Mouse (Mus musculus) B cell, adult 62 days (primary cell): ENCODE measurements around the gene Col25a1. TPM values are rescaled to one million over a fixed set of nuclear protein-coding genes. Genes with fewer than 3 reads are reported as not detected.

Source experiments
- total RNA-seq: library from RNA; stranded (reverse); gene quantifications from 4 replicates; pipeline ENCODE4 v1.2.4, GENCODE M21; 2023

Col25a1 gene
- total RNA-seq: not detected in 4 replicates

DNA sequence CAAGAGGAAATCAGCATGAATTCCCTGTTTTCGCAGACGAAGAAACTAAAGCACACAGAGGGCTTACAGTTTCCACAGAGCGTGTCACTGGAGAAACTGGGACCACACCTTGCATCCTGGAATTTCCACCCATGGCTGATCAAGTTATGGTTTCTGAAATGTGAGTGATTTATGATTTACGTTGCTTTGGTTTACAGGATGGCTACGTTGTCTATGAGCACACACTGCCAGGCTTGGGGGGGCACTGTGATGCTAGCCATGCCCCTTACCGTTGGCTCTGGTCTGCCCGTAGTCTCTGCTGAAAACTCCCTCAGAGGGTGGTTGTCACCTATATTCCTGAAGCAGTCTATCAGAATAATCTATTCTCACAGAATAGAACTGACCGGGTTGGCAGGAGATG lies at the start of gene Col25a1:
Gene Col25a1 (plus strand): TSS at position 301 of the 400 bp plus-strand sequence.

GRCm38 (mm10) chr3:130617439-130617898 lies 486.2 kb downstream of the Col25a1 start, which contains the start of gene Etnppl:
TSS of gene Etnppl (plus strand) at chr3:130617448.

Other genes starting within 250 kb of the Col25a1 start
- gene Casp6, start 230.1 kb upstream of the Col25a1 start, total RNA-seq: 23.0 to 28.2 TPM (median 26.5 TPM) in 4 replicates
- gene Mcub, start 161.3 kb upstream of the Col25a1 start, total RNA-seq: not detected in 4 replicates
- gene Sec24b, start 69.9 kb upstream of the Col25a1 start, total RNA-seq: 107 to 125 TPM (median 115 TPM) in 4 replicates